Mouse (Mus musculus) embryonic facial prominence, embryonic 11.5 days (tissue): ENCODE data around the gene Nudt8. TPM values are rescaled to one million over a fixed set of nuclear protein-coding genes. Genes with fewer than 3 reads are reported as not detected.
"Not testable (repeated sequence)": the region's sequence is repeated elsewhere in the genome, so short reads cannot be mapped to it uniquely, and the experiment has no call there.

Experiments
- ATAC-seq: fragments of 200-750 bp; cut with Nextera tagmentation; replicated peaks from 2 replicates; pipeline ENCODE4 v1.8.0; 2017; ENCODE audit warnings: low read depth; ENCODE audit not compliant: insufficient number of reproducible peaks, low FRiP score, low TSS enrichment
- DNase-seq: peaks from one replicate; pipeline ENCODE4 v3.0.0-alpha.2; 2015; ENCODE audit warnings: low spot score
- H3K27ac ChIP-seq: fragments of 300-500 bp; sonication (generic); replicated peaks from 2 replicates; pipeline ENCODE4 v1.5.1; 2014; ENCODE audit warnings: mild to moderate bottlenecking, low read depth, low read length, control low read depth
- H3K27me3 ChIP-seq: fragments of 300-500 bp; sonication (generic); 2 replicates; pipeline ENCODE4 v1.6.1; 2014; ENCODE audit warnings: mild to moderate bottlenecking, low read length, moderate library complexity, mixed read lengths; ENCODE audit not compliant: control insufficient read depth, insufficient read depth
- H3K36me3 ChIP-seq: fragments of 300-500 bp; sonication (generic); replicated peaks from 2 replicates; pipeline ENCODE4 v1.6.1; 2014; ENCODE audit warnings: low read depth, mild to moderate bottlenecking, low read length, moderate library complexity, mixed read lengths; ENCODE audit not compliant: control insufficient read depth, insufficient read depth
- H3K4me1 ChIP-seq: fragments of 300-500 bp; sonication (generic); 2 replicates; pipeline ENCODE4 v1.6.1; 2014; ENCODE audit warnings: low read length, mixed read lengths; ENCODE audit not compliant: control insufficient read depth, insufficient read depth
- H3K4me2 ChIP-seq: fragments of 300-500 bp; sonication (generic); 2 replicates; pipeline ENCODE4 v1.6.1; 2014; ENCODE audit warnings: low read depth, mild to moderate bottlenecking, control low read depth, low read length, moderate library complexity
- H3K4me3 ChIP-seq: fragments of 300-500 bp; sonication (generic); 2 replicates; pipeline ENCODE4 v1.5.1; 2014; ENCODE audit warnings: low read depth, low read length, control low read depth
- H3K9ac ChIP-seq: fragments of 300-500 bp; sonication (generic); replicated peaks from 2 replicates; pipeline ENCODE4 v1.6.1; 2014; ENCODE audit warnings: mild to moderate bottlenecking, control low read depth, low read length
- H3K9me3 ChIP-seq: fragments of 300-500 bp; sonication (generic); replicated peaks from 2 replicates; pipeline ENCODE4 v1.6.1; 2016; ENCODE audit warnings: mild to moderate bottlenecking, low read length, inconsistent platforms, mixed read lengths; ENCODE audit not compliant: control insufficient read depth
- WGBS: fragments of 180-500 bp; shearing (Covaris S2); extraction: QIAGEN DNeasy Blood & Tissue Kit; methylation state at CpG from one replicate; pipeline ENCODE4 v1.1.7; 2014; 5-methylcytosine and 5-hydroxymethylcytosine counted together
- polyA plus RNA-seq: library from polyadenylated mRNA; unstranded; fragments of >200 nt; fragmentation: Nextera tagmentation; extraction: Ambion mirVana; gene quantifications from 2 replicates; pipeline ENCODE4 v1.2.1, GENCODE M21; 2014

Gene Nudt8
- polyA plus RNA-seq, 1 experiment from 2014 or later, result 24.2 TPM

DNA sequence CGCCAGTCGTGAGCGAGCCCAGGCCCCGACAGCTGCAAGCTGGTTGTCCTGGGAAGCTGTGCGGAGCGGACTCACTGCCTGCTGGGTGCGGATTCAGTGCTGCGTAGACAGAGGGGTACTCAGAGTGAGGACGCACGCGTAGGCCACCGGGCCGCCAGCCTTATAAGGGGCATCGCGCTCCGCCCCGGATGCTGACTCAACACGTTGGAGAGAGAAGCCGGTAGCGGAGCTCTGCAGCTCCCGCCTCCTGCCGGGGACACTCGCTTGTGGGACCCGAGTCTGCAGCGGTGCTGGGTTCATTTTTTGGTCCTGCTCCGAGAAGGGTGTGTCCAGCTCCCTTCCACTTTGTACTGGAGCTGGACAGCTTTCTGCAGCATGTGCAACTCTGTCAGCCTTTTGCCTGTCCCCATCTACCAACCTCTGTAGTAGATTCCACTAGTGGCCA is 37.4 kb downstream of the Nudt8 start, which contains the start of gene Gstp1:
TSS of gene Gstp1 (minus strand) at position 198 of the 445 bp plus-strand sequence.
- H3K9ac ChIP-seq, result peak within 1 kb of the TSS; percentile 91
- DNase-seq (peak; percentile 90), ATAC-seq (peak; percentile 87)
- no peaks in the 10 kb centered on the region for H3K9me3 ChIP-seq
- WGBS, result under 1% methylated on average over 26 of the region's 26 CpGs
- no peaks in the 10 kb centered on the region for H3K27me3 ChIP-seq
- H3K4me1 ChIP-seq, result no peaks in the 10 kb centered on the region
- peak within 1 kb of the TSS; percentile 68 for H3K4me3 ChIP-seq
- no peaks in the 10 kb centered on the region for H3K36me3 ChIP-seq
- peak within 1 kb of the TSS; percentile 70; the same call in 1 of the 2 replicates for H3K27ac ChIP-seq
- peak within 1 kb of the TSS; percentile 77 for H3K4me2 ChIP-seq

DNA sequence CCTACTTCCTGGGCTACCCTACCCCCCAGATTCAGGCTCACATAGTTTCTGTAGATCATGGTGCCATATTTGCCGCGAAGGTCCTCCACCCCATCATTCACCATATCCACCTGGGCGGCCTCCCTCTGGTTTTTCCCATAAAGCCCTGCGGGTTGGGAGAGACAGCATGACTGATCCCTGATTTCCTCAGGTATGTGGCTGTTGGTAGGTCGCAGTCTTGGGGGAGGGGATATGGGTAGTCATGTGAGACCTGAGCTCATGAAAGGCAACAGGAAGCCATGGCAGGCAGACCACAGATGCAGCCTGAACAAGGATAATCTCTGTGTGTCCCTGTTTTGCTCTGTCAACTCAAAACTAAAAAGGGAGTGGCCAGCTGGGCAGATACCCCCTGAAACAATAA is 40.6 kb downstream of the Nudt8 start:
- not testable (repeated sequence) for H3K4me3 ChIP-seq, H3K9ac ChIP-seq, H3K4me1 ChIP-seq, H3K36me3 ChIP-seq, ATAC-seq, H3K9me3 ChIP-seq, H3K4me2 ChIP-seq, H3K27ac ChIP-seq, DNase-seq, H3K27me3 ChIP-seq
- 83% methylated on average over 5 of the region's 5 CpGs for WGBS

DNA sequence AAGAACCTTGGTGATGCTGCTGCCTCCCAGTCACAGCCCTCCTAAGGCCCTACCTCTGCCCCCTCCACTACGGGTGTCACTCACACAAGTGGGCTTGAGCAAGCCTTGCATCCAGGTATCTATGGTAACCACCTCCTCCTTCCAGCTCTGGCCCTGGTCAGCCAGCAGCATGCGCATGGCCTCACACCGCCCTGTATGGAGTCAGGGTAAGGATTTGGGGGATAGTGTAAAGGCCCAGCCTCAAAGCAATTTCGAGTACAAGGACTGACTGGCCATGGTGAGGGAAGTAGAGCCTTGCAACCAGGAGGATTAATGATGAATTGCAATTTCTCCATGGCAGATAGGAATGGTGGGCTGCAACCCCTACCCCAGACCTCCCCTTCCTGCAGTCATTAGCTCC is 41.1 kb downstream of the Nudt8 start:
- WGBS, result 82% methylated on average over 3 of the region's 4 CpGs
- not testable (repeated sequence) for DNase-seq

DNA sequence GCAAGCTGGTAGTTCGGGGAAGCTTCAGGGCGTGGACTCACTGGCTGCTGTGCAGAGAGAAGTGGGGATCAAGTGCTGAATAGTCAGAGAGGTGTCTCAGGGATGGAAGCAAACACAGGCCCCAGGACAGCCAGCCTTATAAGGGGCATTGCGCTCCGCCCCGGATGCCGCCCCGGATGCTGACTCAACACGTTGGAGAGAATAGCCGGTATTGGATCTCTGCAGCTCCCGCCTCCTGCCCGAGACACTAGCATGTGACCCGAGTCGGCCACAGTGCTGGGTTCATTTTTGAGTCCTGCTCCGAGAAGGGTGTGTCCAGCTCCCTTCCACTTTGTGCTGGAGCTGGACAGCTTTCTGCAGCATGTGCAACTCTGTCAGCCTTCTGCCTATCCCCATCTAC is 41.7 kb downstream of the Nudt8 start:
- no peak for DNase-seq

More for the DNA sequence above, 41.1 kb downstream of the Nudt8 start:
- not testable (repeated sequence) for H3K27ac ChIP-seq, H3K27me3 ChIP-seq, H3K4me3 ChIP-seq, H3K36me3 ChIP-seq, H3K4me2 ChIP-seq, H3K4me1 ChIP-seq, H3K9me3 ChIP-seq, H3K9ac ChIP-seq
- ATAC-seq, result 0 out of 2 replicates have a peak, but pooled peaks have one; percentile 39

DNA sequence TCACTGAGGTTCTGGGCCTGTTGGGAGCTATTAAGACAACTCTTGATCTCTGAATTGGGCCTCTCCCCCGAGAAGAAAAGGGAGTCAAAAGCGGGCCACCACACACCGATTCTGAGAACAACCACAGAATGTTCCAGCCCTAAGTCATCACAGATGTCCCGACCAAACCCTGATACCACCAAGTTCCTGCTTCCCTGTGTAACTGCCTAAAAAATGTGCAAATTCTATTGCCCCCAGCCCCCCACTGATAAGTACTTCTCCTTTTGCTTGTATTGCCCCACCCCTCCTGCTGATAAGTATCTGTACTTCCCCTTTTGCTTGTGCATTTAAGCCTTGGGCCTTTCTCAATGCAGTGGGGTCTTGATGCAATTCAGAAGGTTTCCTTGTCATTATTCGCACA is 43.7 kb downstream of the Nudt8 start:
- H3K36me3 ChIP-seq, H3K4me1 ChIP-seq, H3K27ac ChIP-seq, DNase-seq, H3K27me3 ChIP-seq, H3K9me3 ChIP-seq, H3K4me2 ChIP-seq, H3K9ac ChIP-seq, ATAC-seq, H3K4me3 ChIP-seq: not testable (repeated sequence)
- 87% methylated on average over 5 of the region's 5 CpGs for WGBS

More for the DNA sequence above, 41.7 kb downstream of the Nudt8 start:
- Histone ChIP-seq H3K9me3 (no peaks in the 10 kb centered on the region), H3K27me3 (no peaks in the 10 kb centered on the region), H3K9ac (no peak overlapping the region), H3K4me3 (no peak overlapping the region), H3K27ac (no peak overlapping the region), H3K4me1 (no peaks in the 10 kb centered on the region), H3K4me2 (no peak overlapping the region), H3K36me3 (no peaks in the 10 kb centered on the region)
- ATAC-seq, result no peak
- 73% methylated on average over 14 of the region's 14 CpGs for whole genome bisulfite sequencing

DNA sequence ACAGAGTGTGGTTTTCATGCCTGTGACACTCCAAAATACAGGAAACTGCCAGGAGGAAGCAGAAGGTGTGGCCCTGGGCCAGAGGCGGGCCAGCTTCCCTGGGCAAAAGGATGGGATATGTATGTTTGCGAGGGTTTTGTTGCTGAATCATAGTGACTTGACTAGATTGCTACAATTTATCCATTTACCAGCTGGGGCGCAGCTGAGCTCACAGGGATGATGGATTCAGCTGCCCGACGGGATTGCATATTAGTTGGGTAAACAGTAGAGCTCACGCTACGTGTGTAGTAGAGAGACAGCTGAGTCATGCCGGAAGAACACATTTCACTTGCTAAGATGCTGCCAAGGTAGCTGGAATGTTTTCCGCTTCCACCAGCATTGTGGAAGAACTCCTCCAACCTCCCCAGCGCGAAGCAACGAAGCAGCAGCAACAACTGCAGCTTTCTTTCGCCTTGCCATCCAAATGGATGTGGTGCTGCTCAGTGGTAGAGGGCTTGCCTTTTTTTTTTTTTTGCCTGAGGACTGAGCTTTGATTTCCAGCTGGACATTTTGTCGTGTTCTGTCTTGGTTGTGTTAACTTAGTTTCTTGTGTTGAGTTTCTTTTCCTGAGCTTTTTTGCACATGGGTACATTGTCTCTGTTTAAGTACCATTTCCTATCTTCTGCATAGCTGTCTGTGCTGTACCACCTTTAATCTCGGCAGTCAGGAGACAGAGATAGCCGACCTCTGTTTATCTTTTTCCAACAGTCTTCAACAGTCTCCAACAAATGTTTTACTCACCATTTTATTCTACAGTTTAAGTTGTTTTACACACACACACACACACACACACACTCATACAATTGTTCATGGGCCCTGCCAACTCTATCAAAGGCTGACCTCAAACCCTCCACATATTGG is 45.8 kb downstream of the Nudt8 start, which contains the start of gene Gstp2:
TSS of gene Gstp2 (minus strand) at position 58 of the 900 bp plus-strand sequence.
- no peaks in the 10 kb centered on the region for H3K27me3 ChIP-seq
- DNase-seq (peak; percentile 66), ATAC-seq (no peak)
- no peak within 1 kb of the TSS; the same call in 1 of the 2 replicates for H3K4me2 ChIP-seq
- H3K9me3 ChIP-seq, result no peaks in the 10 kb centered on the region
- H3K4me1 ChIP-seq, result no peaks in the 10 kb centered on the region
- no peaks in the 10 kb centered on the region for H3K36me3 ChIP-seq
- H3K27ac ChIP-seq, result no peak within 1 kb of the TSS
- H3K4me3 ChIP-seq, result no peak within 1 kb of the TSS
- 55% methylated on average over 16 of the region's 16 CpGs for WGBS
- no peak within 1 kb of the TSS for H3K9ac ChIP-seq

DNA sequence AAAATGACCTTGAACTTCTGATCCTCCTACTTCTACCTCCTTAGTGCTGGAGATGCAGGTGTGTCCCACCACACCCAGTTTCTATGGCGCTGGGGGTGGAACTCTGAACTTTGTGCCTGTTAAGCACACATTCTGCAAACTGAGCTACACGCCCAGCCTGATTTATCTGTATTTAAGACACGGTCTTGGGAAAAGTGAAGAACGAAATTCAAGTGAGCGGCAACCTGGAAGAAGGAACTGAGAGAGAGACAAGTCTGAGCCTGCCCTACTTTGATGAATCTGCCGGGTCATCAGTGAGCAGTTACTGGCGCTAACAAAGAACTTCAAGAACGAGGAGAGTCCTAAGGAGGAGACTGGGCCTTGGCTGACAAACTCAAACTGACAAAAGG is 46.5 kb downstream of the Nudt8 start:
- 82% methylated on average over 8 of the region's 8 CpGs for WGBS
- Histone ChIP-seq H3K36me3 (no peaks in the 10 kb centered on the region), H3K9ac (no peak overlapping the region), H3K27me3 (no peaks in the 10 kb centered on the region), H3K27ac (no peak overlapping the region), H3K4me1 (no peaks in the 10 kb centered on the region), H3K9me3 (no peaks in the 10 kb centered on the region), H3K4me3 (no peak overlapping the region), H3K4me2 (no peak overlapping the region)
- DNase-seq, result peak; percentile 14
- no peak for ATAC-seq

DNA sequence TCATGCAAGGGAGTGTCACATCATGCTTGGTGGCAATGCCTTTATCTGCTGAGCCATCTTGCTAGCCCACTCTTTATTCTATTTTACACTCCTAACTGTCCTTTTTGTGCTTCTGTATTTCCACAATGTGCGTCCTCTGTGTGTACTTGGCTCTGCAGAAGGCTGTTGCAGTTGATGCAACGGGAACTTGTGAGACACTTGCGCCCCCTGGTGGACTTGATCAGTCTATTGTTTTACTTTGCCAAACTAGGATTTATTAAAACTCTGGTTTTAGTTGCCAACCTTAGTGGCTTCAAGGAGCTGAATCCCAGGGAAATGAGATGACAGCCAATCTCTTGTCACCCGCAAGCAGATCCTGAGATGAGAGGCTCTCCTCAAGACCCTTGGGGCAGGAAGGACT is 47.5 kb downstream of the Nudt8 start:
- H3K36me3 ChIP-seq, result no peaks in the 10 kb centered on the region
- no peak overlapping the region for H3K4me2 ChIP-seq
- no peak overlapping the region for H3K4me3 ChIP-seq
- H3K4me1 ChIP-seq, result no peaks in the 10 kb centered on the region
- 17% methylated on average over 4 of the region's 4 CpGs for WGBS
- ATAC-seq (no peak), DNase-seq (peak; percentile 90)
- no peaks in the 10 kb centered on the region for H3K27me3 ChIP-seq
- no peak overlapping the region for H3K9ac ChIP-seq
- H3K9me3 ChIP-seq, result no peaks in the 10 kb centered on the region
- H3K27ac ChIP-seq, result no peak overlapping the region
